Mouse (Mus musculus) CH12.LX (cell line): ENCODE results near the gene Sik3. TPM values are rescaled to one million over a fixed set of nuclear protein-coding genes. Genes with fewer than 3 reads are reported as not detected.

Experiments used
- DNase-seq: peaks from one replicate; pipeline ENCODE4 v3.0.0-alpha.2; 2013; ENCODE audit errors: extremely low read depth
- H3K27ac ChIP-seq: 2 replicates; pipeline ENCODE4 v1.5.1; 2012; ENCODE audit warnings: low read depth, mild to moderate bottlenecking, control low read depth, moderate library complexity; ENCODE audit not compliant: insufficient read depth
- H3K27me3 ChIP-seq: replicated peaks from 2 replicates; pipeline ENCODE3; 2012; ENCODE audit warnings: inconsistent platforms
- H3K36me3 ChIP-seq, 2 experiments: replicated peaks in 1 of 2; 2 replicates each; pipeline versions ENCODE3 to v1.6.1; 2012; ENCODE audit warnings: inconsistent platforms in 1 of 2, low read length in 1 of 2, mild to moderate bottlenecking in 1 of 2, mixed read lengths in 1 of 2, moderate library complexity in 1 of 2; ENCODE audit not compliant: control insufficient read depth in 1 of 2, insufficient read depth in 1 of 2
- H3K4me1 ChIP-seq, 2 experiments: 2 replicates each; pipeline ENCODE4 v1.6.1; 2012; ENCODE audit warnings: inconsistent platforms in 1 of 2, moderate library complexity in 1 of 2; ENCODE audit not compliant: insufficient read depth in 2 of 2, control insufficient read depth in 1 of 2
- H3K4me2 ChIP-seq: 2 replicates; pipeline ENCODE4 v1.6.1; 2012; ENCODE audit warnings: low read depth, mild to moderate bottlenecking, control low read depth; ENCODE audit not compliant: poor library complexity, insufficient read depth, severe bottlenecking
- H3K4me3 ChIP-seq, 3 experiments: fragments of 150-350 bp in 1 of 3; sonication (generic) in 1 of 3; replicated peaks in 1 of 3; 2 replicates each; pipeline versions ENCODE3 to v1.5.1; 2011 to 2012; ENCODE audit warnings: low read depth in 2 of 3, low read length in 2 of 3, mild to moderate bottlenecking in 2 of 3, moderate library complexity in 2 of 3, control low read depth in 1 of 3, improper control_type of control experiment in 1 of 3, inconsistent platforms in 1 of 3, mixed read lengths in 1 of 3; ENCODE audit not compliant: poor library complexity in 1 of 3
- H3K79me2 ChIP-seq: replicated peaks from 2 replicates; pipeline ENCODE4 v1.6.1; 2012; ENCODE audit warnings: mild to moderate bottlenecking, moderate library complexity; ENCODE audit not compliant: control insufficient read depth, poor library complexity, insufficient read depth, severe bottlenecking; ENCODE audit errors: extremely low read depth
- H3K9ac ChIP-seq: 2 replicates; pipeline ENCODE4 v1.6.1; 2012; ENCODE audit warnings: low read depth, mild to moderate bottlenecking, control low read depth, moderate library complexity; ENCODE audit not compliant: insufficient read depth
- H3K9me3 ChIP-seq: replicated peaks from 2 replicates; pipeline ENCODE3; 2012; ENCODE audit warnings: low read length, inconsistent platforms, mixed read lengths
- BHLHE40 ChIP-seq: IDR thresholded peaks from 2 replicates; pipeline ENCODE4 v1.6.1; 2011; ENCODE audit warnings: mild to moderate bottlenecking, low read depth, low read length, improper control_type of control experiment
- CTCF ChIP-seq, 2 experiments: IDR thresholded peaks in 1 of 2; conservative IDR thresholded peaks in 1 of 2; 2 replicates each; pipeline ENCODE4 v1.5.1; 2011 to 2012; ENCODE audit warnings: low read depth in 2 of 2, low read length in 2 of 2, improper control_type of control experiment in 1 of 2, inconsistent platforms in 1 of 2, mild to moderate bottlenecking in 1 of 2, moderate library complexity in 1 of 2
- E2F4 ChIP-seq: IDR thresholded peaks from 2 replicates; pipeline ENCODE4 v1.6.1; 2011; ENCODE audit warnings: low read depth, low read length, improper control_type of control experiment; ENCODE audit not compliant: insufficient replicate concordance
- ELF1 ChIP-seq: IDR thresholded peaks from 2 replicates; pipeline ENCODE4 v1.6.1; 2014; ENCODE audit warnings: low read depth, mild to moderate bottlenecking, inconsistent platforms, low read length, improper control_type of control experiment
- ETS1 ChIP-seq: conservative IDR thresholded peaks from 2 replicates; pipeline ENCODE4 v1.6.1; 2012; ENCODE audit warnings: low read depth, mild to moderate bottlenecking, inconsistent platforms, low read length, improper control_type of control experiment, moderate library complexity
- MYC ChIP-seq: IDR thresholded peaks from 2 replicates; pipeline ENCODE4 v1.6.1; 2011; ENCODE audit warnings: low read depth, mild to moderate bottlenecking, improper control_type of control experiment, low read length
- PAX5 ChIP-seq: IDR thresholded peaks from 2 replicates; pipeline ENCODE4 v1.6.1; 2012; ENCODE audit warnings: low read length, inconsistent platforms, mixed read lengths
- POLR2A ChIP-seq: IDR thresholded peaks from 2 replicates; pipeline ENCODE4 v1.6.1; 2011; ENCODE audit warnings: low read depth, mild to moderate bottlenecking, improper control_type of control experiment, low read length
- POLR2AphosphoS2 ChIP-seq: IDR thresholded peaks from 2 replicates; pipeline ENCODE4 v1.6.1; 2011; ENCODE audit warnings: low read depth, low read length, improper control_type of control experiment
- SIN3A ChIP-seq: IDR thresholded peaks from 2 replicates; pipeline ENCODE4 v1.6.1; 2012; ENCODE audit warnings: low read length, improper control_type of control experiment, inconsistent platforms
- USF2 ChIP-seq: conservative IDR thresholded peaks from 2 replicates; pipeline ENCODE4 v1.6.1; 2011; ENCODE audit warnings: low read depth, low read length, improper control_type of control experiment
- ZMIZ1 ChIP-seq: IDR thresholded peaks from 2 replicates; pipeline ENCODE4 v1.6.1; 2012; ENCODE audit warnings: low read depth, mild to moderate bottlenecking, inconsistent platforms, low read length, improper control_type of control experiment
- ZNF384 ChIP-seq: IDR thresholded peaks from 2 replicates; pipeline ENCODE4 v1.6.1; 2012; ENCODE audit warnings: low read depth, low read length, improper control_type of control experiment, inconsistent platforms
- dilution Hi-C: fragments of 300-500 bp; cut with MboI; formaldehyde crosslinking; loops from 2 replicates; pipeline ENCODE4 v1.14.3; 2020; ENCODE audit warnings: low sequenced_read_pairs; ENCODE audit not compliant: extremely low pct_unique_long_range_greater_than_20kb, extremely low pct_ligation_motif_present
- in situ Hi-C: fragments of 300-500 bp; cut with MboI; formaldehyde crosslinking; loops from 3 replicates; pipeline ENCODE4 v1.14.3; 2019; ENCODE audit warnings: low sequenced_read_pairs, low pct_ligation_motif_present, low pct_unique_long_range_greater_than_20kb, mixed read lengths
- polyA plus RNA-seq: library from polyadenylated mRNA; unstranded; fragments of >175 nt; gene quantifications from 2 replicates; pipeline ENCODE4 v1.2.1, GENCODE M21; 2012; ENCODE audit warnings: low read depth; ENCODE audit not compliant: insufficient read length
- total RNA-seq, 2 experiments: library from RNA; depleted of rRNA; stranded (reverse); fragments of 300-350 nt in 1 of 2; fragments of >200 nt in 1 of 2; gene quantifications; 2 replicates each; pipeline ENCODE4 v1.2.3; 2012 to 2014

The Sik3 gene
- total and polyA plus RNA-seq, 3 experiments = 14.9 to 29.8 (median 21.4) TPM

DNA sequence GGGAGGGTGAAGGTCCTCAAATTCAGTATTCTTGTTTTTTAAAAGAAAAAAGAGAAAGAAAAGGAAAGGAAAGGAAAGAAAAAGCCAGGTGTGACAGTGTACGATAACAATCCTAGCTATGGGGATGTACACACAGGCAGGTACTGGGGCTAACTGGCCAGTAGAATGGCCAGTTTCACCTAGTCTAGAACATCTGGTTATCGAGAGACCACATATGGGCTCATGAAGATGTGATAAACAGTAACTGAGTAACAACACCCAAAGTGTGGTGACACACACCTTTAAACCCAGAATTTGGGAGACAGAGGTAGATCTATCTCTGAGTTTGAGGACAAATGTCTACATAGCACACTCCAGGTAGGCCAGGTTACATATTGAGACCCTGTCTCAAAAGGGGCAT is 32.8 kb upstream of the Sik3 start:
- dilution Hi-C loops = no loop called here
- H3K9ac ChIP-seq = no peak overlapping the region
- H3K27me3 ChIP-seq = no peaks in the 10 kb centered on the region
- no peak overlapping the region for H3K4me3 ChIP-seq
- peaks cover 5 to 48% of the 10 kb centered on the region in 2 experiments; a peak in 3 of 4 replicates for H3K4me1 ChIP-seq
- TF ChIP-seq USF2 = no peak
- no peak for TF ChIP-seq POLR2A
- TF ChIP-seq ZMIZ1 = no peak
- TF ChIP-seq ZNF384 = no peak
- no peak for TF ChIP-seq PAX5
- no peak for TF ChIP-seq POLR2AphosphoS2
- TF ChIP-seq SIN3A = no peak
- TF ChIP-seq CTCF (conservative IDR thresholded peaks at IDR 0.05 in 1 of 2, IDR thresholded peaks at IDR 0.05 in 1 of 2; ENCODE audit: low read depth in 2 of 2, low read length in 2 of 2) = no peak
- no peak for TF ChIP-seq BHLHE40
- TF ChIP-seq, all 38 proteins: peak for 0
- Histone ChIP-seq H3K9me3 (no peaks in the 10 kb centered on the region), H3K4me2 (no peak overlapping the region), H3K27ac (no peak overlapping the region), H3K79me2 (peaks cover 81% of the 10 kb centered on the region), H3K36me3 (peaks cover 13 to 72% of the 10 kb centered on the region in 2 experiments)
- no peak for DNase-seq
- in situ Hi-C loops = no loop called here

DNA sequence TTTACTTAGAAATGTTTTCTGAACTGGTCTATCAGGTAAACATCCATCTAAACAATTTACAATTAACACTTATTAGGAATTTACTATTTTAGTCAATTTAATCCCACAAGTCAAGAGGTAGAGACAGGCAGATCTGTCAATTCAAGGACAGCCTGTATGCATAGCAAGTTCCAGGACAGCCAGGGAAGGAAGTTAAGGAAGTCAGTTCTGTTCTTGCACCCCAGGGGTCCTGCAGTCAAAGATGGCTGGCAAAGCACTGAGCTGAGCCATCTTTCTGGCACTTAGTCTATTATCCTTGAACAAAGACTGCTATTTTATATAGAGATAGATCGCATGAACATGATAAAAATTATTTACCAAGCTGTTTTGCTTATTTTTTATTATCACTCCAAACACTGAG is 32.0 kb upstream of the Sik3 start:
- Histone ChIP-seq H3K4me2 (0 out of 2 replicates have a peak overlapping the region, but pooled peaks have one; percentile 27), H3K36me3 (peaks cover 9 to 65% of the 10 kb centered on the region in 2 experiments), H3K4me3 (no peak overlapping the region), H3K4me1 (peaks cover 5 to 50% of the 10 kb centered on the region in 2 experiments; a peak in 3 of 4 replicates), H3K9ac (no peak overlapping the region), H3K27ac (no peak overlapping the region), H3K79me2 (peaks cover 81% of the 10 kb centered on the region), H3K9me3 (no peaks in the 10 kb centered on the region), H3K27me3 (no peaks in the 10 kb centered on the region)
- TF ChIP-seq ELF1 (no peak), PAX5 (no peak), ETS1 (no peak), MYC (no peak)
- in situ Hi-C loops = no loop called here
- dilution Hi-C loops = no loop called here
- DNase-seq = no peak

DNA sequence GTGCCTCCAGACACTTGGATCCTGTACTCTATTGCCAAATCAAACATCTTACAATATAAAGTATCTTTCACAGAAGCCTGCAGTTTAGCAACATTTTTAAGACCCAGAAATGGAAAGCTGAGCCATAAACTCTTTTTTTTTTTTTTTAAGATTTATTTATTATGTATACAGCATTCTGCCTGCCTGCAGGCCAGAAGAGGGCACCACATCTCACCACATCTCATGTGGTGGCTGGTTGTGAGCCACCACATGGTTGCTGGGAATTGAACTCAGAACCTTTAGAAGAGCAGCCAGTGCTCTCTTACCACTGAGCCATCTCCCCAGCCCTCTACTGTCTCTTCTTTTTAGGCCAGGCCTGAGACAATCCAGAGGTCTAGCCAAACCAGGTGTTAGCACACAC is 31.3 kb upstream of the Sik3 start:
- in situ Hi-C loops = no loop called here
- Histone ChIP-seq H3K4me1 (peaks cover 7 to 57% of the 10 kb centered on the region in 2 experiments), H3K4me2 (no peak overlapping the region), H3K27ac (no peak overlapping the region), H3K36me3 (peaks cover 6 to 58% of the 10 kb centered on the region in 2 experiments), H3K79me2 (peaks cover 77% of the 10 kb centered on the region), H3K27me3 (no peaks in the 10 kb centered on the region), H3K4me3 (no peak overlapping the region), H3K9me3 (no peaks in the 10 kb centered on the region), H3K9ac (no peak overlapping the region)
- dilution Hi-C loops = no loop called here
- DNase-seq = peak; percentile 27
- TF ChIP-seq ZNF384 (peak; percentile 75), MYC (peak; percentile 70; the same call in 1 of the 2 replicates), CTCF (conservative IDR thresholded peaks at IDR 0.05 in 1 of 2, IDR thresholded peaks at IDR 0.05 in 1 of 2; ENCODE audit: low read depth in 2 of 2, low read length in 2 of 2) (peak in 1 of 2 experiments; percentile 33; a peak in 2 of 4 replicates), E2F4 (no peak)
